Mouse (Mus musculus) embryo, embryonic 10 days (tissue): Measurements from ENCODE around the gene Stx8.

ENCODE experiments used
- DNase-seq: peaks from one replicate; pipeline ENCODE4 v3.0.0-alpha.2; 2015; ENCODE audit warnings: low spot score

Gene Stx8

DNA sequence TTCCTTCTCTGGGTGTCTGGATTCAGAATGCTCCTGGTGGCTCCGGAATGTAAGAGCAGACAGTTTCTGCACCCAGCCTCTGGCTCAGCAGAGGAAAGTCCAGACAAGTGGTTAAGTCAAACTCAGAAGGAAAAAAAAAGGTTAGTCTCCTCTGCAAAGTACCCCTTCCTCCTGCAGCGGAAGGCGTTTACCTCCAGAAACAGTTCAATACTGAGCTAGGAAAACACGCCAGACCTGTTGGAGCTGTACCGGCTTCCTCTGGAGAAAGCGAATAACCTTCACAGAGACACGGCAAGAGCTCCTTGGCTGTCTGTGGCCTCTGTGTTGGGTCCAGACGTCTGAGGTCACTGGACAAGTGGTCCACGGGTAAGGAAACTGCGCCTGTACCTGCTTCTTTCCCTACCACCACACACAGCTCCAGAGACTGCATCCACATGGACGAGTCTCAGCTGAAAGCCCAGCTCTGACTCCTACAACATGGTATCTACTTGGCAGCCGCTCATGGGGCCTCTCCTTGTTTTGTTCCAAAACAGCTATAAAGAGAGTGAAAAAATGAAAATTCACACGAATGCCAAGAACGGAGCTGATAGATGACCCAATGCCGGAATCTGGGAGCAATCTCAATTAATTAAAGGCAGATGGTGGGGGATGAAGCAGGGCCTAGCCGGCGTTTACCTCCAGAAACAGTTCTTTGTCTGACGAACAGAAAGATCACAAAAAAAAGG lies 263.1 kb downstream of the Stx8 start:
- no peak for DNase-seq

DNA sequence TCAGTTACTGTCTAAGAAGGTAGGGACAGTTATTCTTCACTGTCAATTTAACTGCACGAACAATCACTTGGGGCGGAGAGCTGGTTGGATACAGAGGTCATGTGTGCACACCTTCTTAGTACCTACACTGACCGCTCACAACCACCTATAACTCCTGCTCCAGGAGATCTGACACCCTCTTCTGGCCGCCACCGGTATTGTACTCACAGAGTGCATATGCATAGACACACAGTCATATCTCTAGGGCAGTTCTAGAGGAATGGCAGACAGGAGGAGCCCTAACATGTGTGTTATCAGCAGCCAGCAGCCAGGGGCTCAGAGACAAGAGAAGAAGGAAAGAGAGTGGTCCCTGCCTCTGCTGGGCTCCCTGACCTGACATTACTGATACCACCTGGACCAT lies 265.6 kb downstream of the Stx8 start:
- DNase-seq, result no peak

DNA sequence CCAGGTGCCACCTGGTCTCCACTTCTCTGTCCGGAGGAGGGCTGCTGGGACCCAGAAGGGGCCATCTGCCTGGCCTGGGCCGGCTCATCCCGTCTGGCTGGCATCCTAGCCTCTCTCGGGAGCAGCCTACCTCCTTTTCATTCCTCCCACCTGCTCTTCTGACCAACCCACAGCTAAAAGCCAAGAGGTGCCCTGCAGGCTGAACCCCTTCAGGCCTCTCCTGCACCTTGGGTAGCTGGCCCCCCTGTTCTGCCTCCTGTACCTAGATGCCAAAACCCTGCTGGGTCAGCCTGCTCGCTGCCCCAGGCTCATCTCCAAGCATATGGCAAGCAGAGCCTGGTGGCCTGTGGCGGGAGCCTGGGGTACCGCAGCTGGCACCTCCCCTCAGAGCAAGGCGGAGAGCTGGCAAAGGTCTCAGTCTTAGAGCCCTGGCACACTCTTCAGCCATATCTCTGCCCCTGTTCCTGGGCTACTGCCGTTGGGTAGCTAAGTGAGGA lies 267.5 kb downstream of the Stx8 start:
- no peak for DNase-seq

DNA sequence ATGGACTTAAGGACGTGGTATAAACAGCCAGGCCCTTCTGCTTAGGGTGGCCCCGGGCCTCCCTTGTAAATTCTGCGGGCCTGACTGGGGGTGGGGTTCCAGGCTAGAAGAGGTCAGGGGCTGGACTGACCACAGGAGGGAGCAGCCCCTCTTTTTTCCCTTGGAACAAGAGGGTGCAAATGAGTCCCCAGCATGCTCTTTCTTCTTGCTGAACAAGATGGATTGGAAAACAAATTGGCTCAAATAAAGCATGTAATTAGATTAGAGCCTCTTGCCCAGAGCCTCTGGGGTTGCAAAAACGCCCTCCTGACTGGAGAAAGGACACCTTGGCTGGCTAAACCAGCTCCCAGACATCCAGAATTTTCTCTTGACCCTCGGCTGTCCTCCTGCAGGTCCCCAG lies 273.8 kb downstream of the Stx8 start:
- DNase-seq, result no peak

DNA sequence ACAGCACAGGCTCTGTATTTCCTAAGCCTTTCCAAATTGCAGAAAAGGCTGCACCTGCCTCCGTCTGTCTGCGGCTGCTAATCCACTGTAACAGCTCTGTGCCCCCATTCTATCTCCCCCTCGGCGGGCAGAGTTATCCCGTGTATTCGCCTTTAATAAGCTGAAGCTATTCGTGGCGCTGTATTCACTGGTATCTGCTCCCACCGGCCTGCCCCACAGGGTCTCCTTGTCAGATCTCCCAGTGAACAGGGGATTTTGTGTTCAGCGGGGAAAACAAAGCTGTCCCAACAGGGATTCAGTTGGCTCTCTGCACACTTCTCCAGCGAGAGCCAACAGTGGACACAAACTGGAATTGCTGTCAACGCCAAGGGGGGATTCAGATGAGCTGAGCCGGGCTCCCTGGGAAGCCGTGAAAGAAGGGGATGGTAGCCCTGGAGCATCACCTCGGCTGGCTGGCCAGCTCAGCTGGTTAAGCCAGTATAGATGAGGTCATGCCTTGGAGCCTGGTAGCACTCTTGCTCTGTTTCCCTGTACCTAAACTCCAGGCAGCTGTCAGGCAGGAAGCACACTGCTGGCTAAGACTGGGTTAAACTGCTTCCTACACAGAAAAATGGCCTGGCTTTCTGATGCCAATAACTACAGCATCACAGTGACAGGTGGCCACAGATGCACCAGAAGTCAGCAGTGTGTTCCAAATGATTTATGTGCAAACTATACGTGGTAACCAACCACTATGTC lies 278.4 kb downstream of the Stx8 start:
- DNase-seq, result no peak

DNA sequence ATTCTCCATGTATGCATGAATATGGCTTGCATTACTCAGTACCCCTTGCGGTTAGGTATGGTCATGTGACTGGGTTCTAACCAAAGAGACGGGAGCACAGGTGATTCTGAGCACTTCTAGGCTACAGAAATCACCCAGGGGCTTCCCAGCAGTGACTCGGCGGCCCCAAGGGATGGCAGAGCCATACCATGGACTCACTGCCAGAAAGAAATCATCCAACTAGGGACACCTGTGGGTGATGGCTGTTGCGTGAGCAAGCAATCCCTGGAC lies 278.9 kb downstream of the Stx8 start:
- no peak for DNase-seq

DNA sequence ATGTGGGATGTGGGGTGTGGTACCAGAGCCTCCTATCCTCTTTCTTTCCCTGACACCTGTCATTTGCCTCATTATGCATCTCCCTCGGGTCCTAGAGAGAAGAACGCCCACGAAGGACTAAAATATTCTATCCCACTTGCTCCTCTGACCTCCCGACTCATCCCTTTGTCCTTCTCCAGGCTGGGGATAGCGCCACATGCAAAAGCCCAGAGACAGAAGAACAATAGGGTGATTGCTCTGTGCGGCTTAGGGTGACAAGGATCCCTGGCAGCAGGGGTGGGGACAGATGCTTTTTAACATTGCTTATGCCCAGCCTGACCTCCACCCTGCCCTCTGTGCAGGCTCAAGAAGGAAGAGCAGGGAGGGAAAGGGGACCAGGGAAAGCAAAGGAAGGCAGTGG lies 281.9 kb downstream of the Stx8 start:
- no peak for DNase-seq

DNA sequence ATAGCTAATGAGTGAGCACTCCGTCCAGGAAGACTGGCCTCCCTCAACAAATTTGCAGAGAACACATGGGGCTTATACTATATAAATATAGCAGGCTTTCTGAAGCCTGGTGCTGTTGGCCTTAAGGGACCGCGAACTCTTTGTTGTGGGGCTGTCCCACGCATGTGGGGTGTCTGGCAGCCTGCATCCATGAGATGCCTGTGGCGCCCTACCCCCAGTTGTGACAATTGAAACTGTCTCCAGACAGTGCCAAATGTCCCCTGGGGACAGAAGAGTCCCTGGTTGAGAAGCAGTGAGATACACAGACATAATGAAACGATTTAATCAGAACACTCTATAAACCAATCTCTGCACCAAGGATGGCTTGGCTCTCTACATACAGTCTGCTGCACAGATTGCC lies 284.1 kb downstream of the Stx8 start:
- no peak for DNase-seq

DNA sequence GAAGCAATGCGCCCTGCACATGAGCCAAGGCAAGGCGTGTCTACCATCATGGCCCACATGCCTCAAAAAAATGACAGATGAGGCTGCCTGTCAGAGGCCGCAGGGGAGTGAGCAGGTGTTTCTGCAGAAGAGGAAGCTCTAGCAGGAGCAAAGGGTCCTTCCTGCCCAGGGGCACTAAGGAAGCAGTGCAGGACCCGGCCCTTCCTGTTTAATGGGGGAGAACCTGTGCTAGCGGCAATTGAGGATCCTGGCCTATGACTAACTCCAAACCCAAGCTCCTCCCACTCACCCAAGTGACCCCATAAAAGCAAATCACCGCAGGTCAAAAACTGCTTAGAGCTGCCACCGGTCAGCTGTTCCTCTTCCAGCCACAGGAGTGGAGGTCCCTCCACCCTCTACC lies 287.5 kb downstream of the Stx8 start:
- no peak for DNase-seq
